Mouse (Mus musculus) thymus, adult 2 months (tissue): ENCODE results near the gene Dnajc11. TPM values are rescaled to one million over a fixed set of nuclear protein-coding genes. Genes with fewer than 3 reads are reported as not detected.

Source experiments
- DNase-seq: peaks from one replicate; pipeline ENCODE4 v3.0.0; 2021
- H3K27ac ChIP-seq: fragments of 200-500 bp; 2 replicates; pipeline ENCODE4 v1.5.1; 2012; ENCODE audit warnings: low read length, control low read depth; ENCODE audit not compliant: control insufficient read depth, insufficient read depth
- H3K27me3 ChIP-seq: fragments of 200-500 bp; 2 replicates; pipeline ENCODE4 v1.6.1; 2012; ENCODE audit warnings: mild to moderate bottlenecking, low read length, moderate library complexity, mixed read lengths; ENCODE audit not compliant: control insufficient read depth, insufficient read depth
- H3K36me3 ChIP-seq: fragments of 200-500 bp; 2 replicates; pipeline ENCODE4 v1.6.1; 2012; ENCODE audit warnings: mild to moderate bottlenecking, low read length, moderate library complexity; ENCODE audit not compliant: control insufficient read depth, insufficient read depth
- H3K4me1 ChIP-seq: fragments of 200-500 bp; replicated peaks from 2 replicates; pipeline ENCODE4 v1.6.1; 2012; ENCODE audit warnings: low read length; ENCODE audit not compliant: control insufficient read depth, insufficient read depth
- H3K4me3 ChIP-seq: fragments of 200-500 bp; 2 replicates; pipeline ENCODE4 v1.5.1; 2012; ENCODE audit warnings: mild to moderate bottlenecking, low read length, control low read depth, moderate library complexity; ENCODE audit not compliant: control insufficient read depth, insufficient read depth
- CTCF ChIP-seq: fragments of 200-500 bp; IDR thresholded peaks from 2 replicates; pipeline ENCODE4 v1.5.1; 2012; ENCODE audit warnings: mild to moderate bottlenecking, control low read depth, low read length, moderate library complexity, borderline replicate concordance; ENCODE audit not compliant: control insufficient read depth, poor library complexity, insufficient read depth; ENCODE audit errors: extremely low read depth
- POLR2A ChIP-seq: fragments of 200-500 bp; IDR thresholded peaks from 2 replicates; pipeline ENCODE4 v1.6.1; 2012; ENCODE audit warnings: mild to moderate bottlenecking, low read length, control low read depth, moderate library complexity; ENCODE audit not compliant: control insufficient read depth, poor library complexity, insufficient read depth; ENCODE audit errors: extremely low read depth
- WGBS: fragments of 180-500 bp; shearing (Covaris S2); methylation state at CpG from one replicate; pipeline ENCODE4 v1.1.7; 2018; 5-methylcytosine and 5-hydroxymethylcytosine counted together
- polyA plus RNA-seq: library from polyadenylated mRNA; depleted of rRNA; stranded (reverse); fragments of >200 nt; gene quantifications from 2 replicates; pipeline ENCODE4 v1.2.3, GENCODE M21; 2012

Dnajc11 gene
- polyA plus RNA-seq, 1 experiment = 61.4 TPM

DNA sequence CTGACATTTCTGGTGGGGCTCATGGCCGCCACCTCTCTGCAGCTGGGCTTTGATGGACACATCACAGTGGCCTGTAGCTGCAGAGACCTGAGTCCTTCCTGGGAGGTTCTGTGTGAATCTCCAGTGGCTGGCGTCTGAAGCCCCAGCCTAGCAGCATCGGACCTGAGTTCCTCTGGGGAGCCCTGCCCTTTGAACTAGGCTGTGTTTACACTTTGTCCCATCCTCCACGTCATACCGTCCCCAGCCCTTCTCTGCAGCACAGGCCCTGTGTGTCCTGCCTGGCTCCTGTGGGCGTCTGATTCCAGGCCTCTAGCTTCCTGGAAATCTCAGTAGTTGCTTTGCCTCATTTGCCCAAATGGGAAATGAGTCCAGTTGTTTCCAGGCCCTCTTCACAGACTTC lies 19.7 kb downstream of the Dnajc11 start:
- Histone ChIP-seq H3K36me3 (peaks cover 28% of the 10 kb centered on the region), H3K4me3 (no peak overlapping the region), H3K27ac (no peak overlapping the region), H3K4me1 (0 out of 2 replicates have a peak, but pooled peaks cover 3% of the 10 kb centered on the region), H3K27me3 (no peaks in the 10 kb centered on the region)
- DNase-seq = no peak
- TF ChIP-seq POLR2A = no peak
- WGBS = 95% methylated on average over 6 of the region's 6 CpGs

DNA sequence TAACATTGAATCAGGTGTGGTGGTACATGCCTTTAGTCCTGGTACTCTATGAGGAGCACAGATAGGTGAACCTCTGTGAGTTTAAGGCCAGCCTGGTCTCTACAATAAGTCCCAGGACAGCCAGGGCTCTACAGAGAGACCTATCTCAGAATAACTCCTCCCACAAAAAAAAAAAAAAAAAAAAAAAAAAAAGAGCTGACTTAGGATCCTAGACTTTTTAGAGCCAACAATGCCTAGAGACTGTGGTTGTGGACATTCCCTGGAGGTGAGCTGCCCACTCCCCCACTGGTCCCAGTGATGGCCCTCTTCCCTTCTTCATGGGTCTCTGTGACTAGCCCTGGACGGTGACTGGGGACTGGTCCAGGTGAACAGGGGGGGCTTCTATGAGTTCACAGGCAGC lies 22.3 kb downstream of the Dnajc11 start:
- 0 out of 2 replicates have a peak, but pooled peaks cover 3% of the 10 kb centered on the region for H3K4me1 ChIP-seq
- DNase-seq = no peak
- WGBS = 96% methylated on average over 1 of the region's 1 CpGs
- H3K27me3 ChIP-seq = no peaks in the 10 kb centered on the region
- H3K27ac ChIP-seq = no peak overlapping the region
- no peak overlapping the region for H3K4me3 ChIP-seq
- H3K36me3 ChIP-seq = peaks cover 33% of the 10 kb centered on the region
- TF ChIP-seq POLR2A (no peak), CTCF (no peak)

DNA sequence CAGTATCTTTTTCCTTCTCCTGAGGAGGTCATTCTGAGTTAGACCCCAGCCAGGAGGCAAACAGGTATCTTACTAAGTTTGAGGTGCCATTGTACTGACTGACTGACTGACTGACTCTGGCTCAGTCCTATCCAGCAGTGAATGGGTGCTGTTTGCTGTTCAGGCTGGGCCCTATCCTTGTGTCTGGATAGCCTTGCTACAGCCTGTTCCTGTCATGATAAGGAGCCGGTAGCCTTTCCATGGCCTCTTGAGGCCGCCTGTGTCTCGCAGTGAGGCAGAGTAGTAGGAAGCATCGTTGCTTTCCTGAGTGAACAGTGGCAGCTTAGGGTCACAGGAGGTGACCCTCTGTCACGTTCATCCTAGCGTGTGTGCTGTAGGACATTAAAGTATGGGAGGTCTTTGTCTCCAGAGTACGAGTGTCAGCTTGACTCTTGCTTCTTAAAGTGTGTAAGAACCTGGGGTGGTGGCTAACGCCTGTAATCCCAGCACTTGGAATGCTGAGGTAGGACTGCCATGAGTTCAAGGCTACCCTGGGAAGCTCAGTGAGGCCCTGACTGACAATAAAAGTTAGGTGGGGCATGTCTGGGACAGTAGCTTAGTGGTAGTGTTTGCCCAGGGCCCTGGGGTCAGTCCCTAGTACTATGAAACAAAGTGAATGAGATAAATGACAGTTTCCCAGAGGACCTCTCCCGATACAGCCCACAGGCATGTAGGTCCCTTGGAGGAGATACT lies 24.3 kb downstream of the Dnajc11 start:
- H3K36me3 ChIP-seq = peaks cover 23% of the 10 kb centered on the region

DNA sequence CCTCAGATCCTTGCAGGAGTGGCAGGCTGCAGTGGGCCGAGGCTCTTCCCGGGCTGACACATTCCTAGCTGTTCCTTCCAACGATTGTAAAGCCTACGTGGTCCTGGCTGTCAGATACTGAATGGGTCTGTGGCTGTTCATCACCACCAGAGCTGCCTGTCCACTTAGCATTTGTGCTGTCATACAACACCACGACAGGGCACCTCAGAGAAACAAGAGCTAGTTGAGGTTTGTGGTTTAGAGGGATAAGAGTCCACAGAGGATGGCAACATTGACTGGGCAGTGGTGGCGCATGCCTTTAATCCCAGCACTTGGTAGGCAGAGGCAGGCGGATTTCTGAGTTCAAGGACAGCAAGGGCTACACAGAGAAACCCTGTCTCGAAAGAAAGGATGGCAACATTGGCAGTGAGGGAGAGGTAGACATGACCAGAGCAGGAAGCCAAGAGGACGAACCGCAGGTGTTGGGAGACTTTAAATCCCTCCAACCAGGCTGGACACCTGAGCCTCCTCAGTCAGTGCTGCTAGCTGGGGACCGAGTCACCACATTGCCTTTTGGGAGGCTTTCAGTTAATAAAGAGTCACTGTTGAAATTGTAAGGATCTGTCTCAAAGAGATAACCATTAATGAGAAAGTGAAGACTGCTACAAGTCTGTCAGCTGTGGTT lies 26.5 kb downstream of the Dnajc11 start:
- 87% methylated on average over 11 of the region's 11 CpGs for WGBS

More for the DNA sequence above, 24.3 kb downstream of the Dnajc11 start:
- Histone ChIP-seq H3K27me3 (no peaks in the 10 kb centered on the region), H3K4me3 (no peak overlapping the region), H3K27ac (no peak overlapping the region), H3K4me1 (no peaks in the 10 kb centered on the region)
- TF ChIP-seq CTCF (no peak), POLR2A (no peak)
- 97% methylated on average over 9 of the region's 9 CpGs for WGBS
- DNase-seq = no peak

DNA sequence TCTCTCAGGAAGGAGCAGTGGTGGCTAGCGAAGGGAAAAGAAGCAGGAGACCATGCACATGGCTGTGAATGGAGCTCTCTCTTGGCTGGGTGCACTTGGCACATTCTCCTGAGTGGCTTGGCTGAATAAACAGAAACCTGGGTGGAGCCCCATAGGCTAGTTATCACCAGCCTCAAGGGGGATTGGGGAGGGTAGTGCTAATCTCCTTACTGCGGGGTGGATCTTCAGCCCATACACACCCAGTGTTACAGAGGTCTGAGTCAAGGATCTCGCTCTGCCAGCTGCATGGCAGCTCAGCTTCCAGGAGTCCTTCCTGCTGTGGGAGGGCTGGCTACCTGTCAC lies 27.0 kb downstream of the Dnajc11 start:
- Histone ChIP-seq H3K27me3 (no peaks in the 10 kb centered on the region), H3K27ac (no peak overlapping the region), H3K4me1 (no peaks in the 10 kb centered on the region), H3K36me3 (peaks cover 22% of the 10 kb centered on the region), H3K4me3 (no peak overlapping the region)
- DNase-seq = no peak
- TF ChIP-seq CTCF (no peak), POLR2A (no peak)
- 95% methylated on average over 3 of the region's 3 CpGs for WGBS

More for the DNA sequence above, 26.5 kb downstream of the Dnajc11 start:
- Histone ChIP-seq H3K36me3 (peaks cover 22% of the 10 kb centered on the region), H3K4me1 (no peaks in the 10 kb centered on the region), H3K4me3 (no peak overlapping the region), H3K27me3 (no peaks in the 10 kb centered on the region), H3K27ac (no peak overlapping the region)
- DNase-seq = no peak
- TF ChIP-seq CTCF (no peak), POLR2A (no peak)

DNA sequence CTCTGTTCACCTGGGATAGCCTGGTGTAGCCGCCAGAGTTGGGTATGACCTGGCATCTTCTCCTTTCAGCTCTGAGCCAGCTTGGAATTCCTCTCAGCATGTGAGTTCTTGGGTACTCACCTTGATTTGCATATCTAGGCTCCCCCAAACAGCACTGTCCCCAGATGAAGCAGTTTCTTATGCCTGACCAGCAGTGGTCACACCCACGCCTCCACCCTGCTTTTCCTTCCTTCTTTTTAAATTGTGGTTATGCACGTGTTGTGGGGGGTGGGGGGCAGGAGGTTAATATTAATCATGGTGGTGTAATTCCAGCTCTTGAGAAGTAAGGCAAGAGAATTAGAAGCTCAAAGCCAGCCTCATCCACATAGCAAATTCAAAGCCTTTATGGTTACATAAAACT lies 29.3 kb downstream of the Dnajc11 start:
- WGBS = 60% methylated on average over 3 of the region's 3 CpGs
- TF ChIP-seq CTCF (no peak), POLR2A (no peak)
- Histone ChIP-seq H3K36me3 (peaks cover 15% of the 10 kb centered on the region), H3K27ac (no peak overlapping the region), H3K4me1 (no peaks in the 10 kb centered on the region), H3K27me3 (no peaks in the 10 kb centered on the region), H3K4me3 (no peak overlapping the region)
- DNase-seq = no peak
